Comparison of ENCODE assay signal across 9 mouse cellular contexts in the genomic region with DNA sequence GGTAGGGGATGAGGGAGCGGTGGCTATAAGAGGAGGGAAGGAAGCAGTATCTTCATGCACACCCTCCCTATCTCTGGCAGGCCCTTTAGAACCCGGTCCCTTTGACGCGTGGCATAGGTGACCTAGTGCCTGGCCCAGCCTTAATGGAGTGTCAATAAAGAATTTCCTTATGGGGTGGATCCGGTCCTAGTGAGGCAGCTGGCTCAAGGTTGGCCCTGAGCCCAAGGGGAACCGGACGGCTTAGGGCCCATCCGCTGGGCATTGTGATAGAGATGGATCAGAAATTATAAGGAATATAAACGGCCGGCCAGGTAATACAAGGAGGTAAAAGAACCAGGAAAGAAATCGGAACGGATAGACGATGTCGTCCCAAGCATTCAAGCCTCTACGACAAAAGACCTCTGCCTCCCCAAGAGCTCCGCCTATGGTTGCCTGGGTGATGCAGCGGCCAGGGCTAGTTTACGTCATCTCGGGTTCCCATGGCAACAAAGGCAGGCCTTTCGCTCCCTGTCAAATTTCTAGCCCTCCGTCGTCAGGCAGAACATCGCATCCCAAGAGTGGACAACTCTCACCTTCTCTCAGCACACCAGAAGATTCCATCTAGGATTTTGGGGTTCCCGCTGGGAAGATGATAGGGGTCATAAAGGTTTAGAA. TPM values are rescaled to one million over a fixed set of nuclear protein-coding genes. Genes with fewer than 3 reads are reported as not detected.
A peak's percentile ranks its signal among the peaks of the same experiment; 100 is the strongest.
DNase-seq lines count a peak whose midpoint lies in the region; ATAC-seq lines count a peak whose summit lies in the region.
"Had no signal": no experiment of that assay in that cellular context is flagged by ENCODE, and none has a peak within 500 bp of the region (broad histone marks: within the 10 kb centered on the region; RNA-seq: fewer than 3 reads in every experiment).

No protein-coding gene starts in this region.

- ATAC-seq in frontal cortex, adult (ENCODE audit: low TSS enrichment): peak; percentile 78
- peak; percentile 81 for ATAC-seq in hindbrain, embryonic 15.5 days (ENCODE audit: low FRiP score, low read depth)

- no peaks in the 10 kb centered on the region for H3K27me3 ChIP-seq in hindbrain, embryonic 15.5 days

- DNase-seq in WW6 (ENCODE audit: low read depth, low spot score): peak; percentile 70
- DNase-seq in cerebellum, adult 9-10 months: peak; percentile 95
- peak; percentile 87 to 96 for DNase-seq in layer of hippocampus, postnatal 14 days (ENCODE audit: low spot score in 2 of 2)
- peak; percentile 55 for DNase-seq in lung, postnatal 14 days
- DNase-seq in retina, postnatal 1 day: peak; percentile 93
- DNase-seq in gastrocnemius, adult 8-10 months (ENCODE audit: low spot score in 2 of 2): no peak

- peak overlapping the region; percentile 49 for H3K4me3 ChIP-seq in hindbrain, embryonic 15.5 days

- peak overlapping the region; percentile 88 for H3K27ac ChIP-seq in hindbrain, embryonic 15.5 days (replicated peaks)

- peak overlapping the region; percentile 79 for H3K9ac ChIP-seq in hindbrain, embryonic 15.5 days

- no peaks in the 10 kb centered on the region for H3K9me3 ChIP-seq in hindbrain, embryonic 15.5 days

- H3K4me2 ChIP-seq in hindbrain, embryonic 15.5 days: peak overlapping the region; percentile 64

- H3K36me3 ChIP-seq in hindbrain, embryonic 15.5 days: no peaks in the 10 kb centered on the region

- peaks cover 25% of the 10 kb centered on the region for H3K4me1 ChIP-seq in hindbrain, embryonic 15.5 days (replicated peaks)

- WGBS in hindbrain, embryonic 15.5 days: 2% methylated on average over 24 of the region's 24 CpGs

RNA-seq across cellular contexts. Expression of gene Caly, which starts 1.7 kb away (rescaled TPM):
- polyA plus RNA-seq in hindbrain, embryonic 15.5 days (2015; fragmentation: Nextera tagmentation; extraction: Ambion mirVana): 279 and 296 TPM in 2 replicates
- 100 to 1,000 TPM; 203 to 219 TPM for total RNA-seq in layer of hippocampus, postnatal 14 days (2021)
- under 1 TPM; 0.29 to 0.78 (median 0.47) TPM for total RNA-seq in gastrocnemius, adult 8-10 months (2022)

RNA-seq across cellular contexts. Expression of gene Prap1, which starts 12.6 kb away (rescaled TPM):
- not detected in 2 replicates for polyA plus RNA-seq in hindbrain, embryonic 15.5 days (2015; fragmentation: Nextera tagmentation; extraction: Ambion mirVana)
- not detected for total RNA-seq in layer of hippocampus, postnatal 14 days (2021)
- total RNA-seq in gastrocnemius, adult 8-10 months (2022): not detected
- polyA plus RNA-seq: gonadal fat pad, adult 2 months had no signal

RNA-seq across cellular contexts. Expression of gene Fuom, which starts 21.6 kb away (rescaled TPM):
- polyA plus RNA-seq in hindbrain, embryonic 15.5 days (2015; fragmentation: Nextera tagmentation; extraction: Ambion mirVana): 37.6 and 41.2 TPM in 2 replicates
- 10 to 100 TPM; 37.6 to 37.8 TPM for total RNA-seq in layer of hippocampus, postnatal 14 days (2021)
- 10 to 100 TPM; 28.9 to 41.2 (median 36.3) TPM for total RNA-seq in gastrocnemius, adult 8-10 months (2022)

RNA-seq across cellular contexts. Expression of gene Msx3, which starts 31.7 kb away (rescaled TPM):
- 5.5 and 9.5 TPM in 2 replicates for polyA plus RNA-seq in hindbrain, embryonic 15.5 days (2015; fragmentation: Nextera tagmentation; extraction: Ambion mirVana)
- total RNA-seq in layer of hippocampus, postnatal 14 days (2021): under 1 TPM; 0.37 to 0.64 TPM
- total RNA-seq in gastrocnemius, adult 8-10 months (2022): not detected
- polyA plus RNA-seq: gonadal fat pad, adult 2 months had no signal

RNA-seq across cellular contexts. Expression of gene Paox, which starts 35.0 kb away (rescaled TPM):
- polyA plus RNA-seq in hindbrain, embryonic 15.5 days (2015; fragmentation: Nextera tagmentation; extraction: Ambion mirVana): 7.7 and 9.6 TPM in 2 replicates
- total RNA-seq in layer of hippocampus, postnatal 14 days (2021): 1 to 10 TPM; 3.8 to 6.1 TPM
- 1 to 10 TPM; 1.5 to 4.3 (median 4.1) TPM for total RNA-seq in gastrocnemius, adult 8-10 months (2022)

Comparison
In these comparisons a context has a peak if more than half of its experiments do, and no peak if none do; other contexts are left out.
1. DNase-seq: peak in WW6 (single experiment), cerebellum, adult 9-10 months (single experiment), layer of hippocampus, postnatal 14 days (2 of 2), lung, postnatal 14 days (single experiment) and retina, postnatal 1 day (single experiment); none in gastrocnemius, adult 8-10 months (0 of 2).
2. RNA of gene Caly, which starts 1.7 kb away (total RNA-seq): 203 to 219 TPM in layer of hippocampus, postnatal 14 days; 0.29 to 0.78 TPM in gastrocnemius, adult 8-10 months; every median in the first group is over 100 times any median in the second.